Mouse (Mus musculus) testis, adult 2 months (tissue): ENCODE measurements around the gene Defb9. TPM values are rescaled to one million over a fixed set of nuclear protein-coding genes. Genes with fewer than 3 reads are reported as not detected.
"Not testable (repeated sequence)": the region's sequence is repeated elsewhere in the genome, so short reads cannot be mapped to it uniquely, and the experiment has no call there.

Experiments used
- H3K27ac ChIP-seq: fragments of 200-500 bp; 2 replicates; pipeline ENCODE4 v1.5.1; 2012; ENCODE audit warnings: low read depth, low read length; ENCODE audit not compliant: control insufficient read depth, insufficient read depth
- H3K27me3 ChIP-seq: fragments of 200-500 bp; 2 replicates; pipeline ENCODE4 v1.6.1; 2012; ENCODE audit warnings: mild to moderate bottlenecking, low read length, moderate library complexity; ENCODE audit not compliant: control insufficient read depth, insufficient read depth
- H3K36me3 ChIP-seq: fragments of 200-500 bp; 2 replicates; pipeline ENCODE4 v1.6.1; 2012; ENCODE audit warnings: mild to moderate bottlenecking, low read length; ENCODE audit not compliant: control insufficient read depth, insufficient read depth
- H3K4me1 ChIP-seq: fragments of 200-500 bp; 2 replicates; pipeline ENCODE4 v1.6.1; 2012; ENCODE audit warnings: low read length; ENCODE audit not compliant: control insufficient read depth, insufficient read depth
- H3K4me3 ChIP-seq: fragments of 200-500 bp; 2 replicates; pipeline ENCODE4 v1.5.1; 2012; ENCODE audit warnings: low read depth, mild to moderate bottlenecking, low read length, moderate library complexity, mixed read lengths; ENCODE audit not compliant: control insufficient read depth
- CTCF ChIP-seq: fragments of 200-500 bp; IDR thresholded peaks from 2 replicates; pipeline ENCODE4 v1.5.1; 2012; ENCODE audit warnings: low read depth, mild to moderate bottlenecking, inconsistent platforms, low read length, moderate library complexity; ENCODE audit not compliant: control insufficient read depth, insufficient read depth, insufficient replicate concordance
- POLR2A ChIP-seq: fragments of 200-500 bp; IDR thresholded peaks from 2 replicates; pipeline ENCODE4 v1.6.1; 2012; ENCODE audit warnings: low read depth, mild to moderate bottlenecking, inconsistent platforms, low read length, moderate library complexity; ENCODE audit not compliant: control insufficient read depth
- polyA plus RNA-seq: library from polyadenylated mRNA; depleted of rRNA; stranded (reverse); fragments of >200 nt; gene quantifications from 2 replicates; pipeline ENCODE4 v1.2.3, GENCODE M21; 2012; rRNA removed

Defb9 gene
- 5.1 TPM in 1 of 2 replicates, not detected in the other for polyA plus RNA-seq

GRCm38 (mm10) chr8:21885321-21885720 lies at the start of gene Defb9:
TSS of gene Defb9 (minus strand) at chr8:21885421.
- not testable (repeated sequence) for H3K4me3 ChIP-seq, H3K27me3 ChIP-seq, H3K4me1 ChIP-seq, H3K27ac ChIP-seq, H3K36me3 ChIP-seq

- no peaks in the 10 kb centered on the region for H3K36me3 ChIP-seq
- no peak within 1 kb of the TSS for H3K4me3 ChIP-seq
- no peaks in the 10 kb centered on the region for H3K4me1 ChIP-seq
- TF ChIP-seq POLR2A (no peak), CTCF (no peak)
- H3K27me3 ChIP-seq: no peaks in the 10 kb centered on the region
- H3K27ac ChIP-seq: no peak within 1 kb of the TSS
Measured at GRCm38 (mm10) chr8:21932610-21933009, 47.4 kb upstream of the Defb9 start, which contains the start of gene Defb15. TSS of gene Defb15 (minus strand) at chr8:21932710.

- not testable (repeated sequence) for H3K4me1 ChIP-seq, H3K27me3 ChIP-seq, H3K4me3 ChIP-seq, H3K27ac ChIP-seq, H3K36me3 ChIP-seq
Measured at GRCm38 (mm10) chr8:21930754-21931153, 45.5 kb upstream of the Defb9 start.

- Histone ChIP-seq H3K27me3 (no peaks in the 10 kb centered on the region), H3K4me3 (no peak overlapping the region), H3K4me1 (no peaks in the 10 kb centered on the region), H3K36me3 (no peaks in the 10 kb centered on the region), H3K27ac (no peak overlapping the region)
- TF ChIP-seq POLR2A (no peak), CTCF (no peak)
Measured at GRCm38 (mm10) chr8:21915625-21916024, 30.4 kb upstream of the Defb9 start.

GRCm38 (mm10) chr8:21912554-21912953 lies 27.3 kb upstream of the Defb9 start:
- H3K27me3 ChIP-seq: no peaks in the 10 kb centered on the region
- H3K36me3 ChIP-seq: no peaks in the 10 kb centered on the region
- H3K4me3 ChIP-seq: no peak overlapping the region
- no peak overlapping the region for H3K27ac ChIP-seq
- TF ChIP-seq POLR2A (no peak), CTCF (no peak)
- no peaks in the 10 kb centered on the region for H3K4me1 ChIP-seq

GRCm38 (mm10) chr8:21911931-21912330 lies 26.7 kb upstream of the Defb9 start:
- Histone ChIP-seq H3K36me3 (no peaks in the 10 kb centered on the region), H3K4me3 (no peak overlapping the region), H3K27ac (no peak overlapping the region), H3K27me3 (no peaks in the 10 kb centered on the region), H3K4me1 (no peaks in the 10 kb centered on the region)
- TF ChIP-seq POLR2A (no peak), CTCF (no peak)

GRCm38 (mm10) chr8:21906290-21906689 lies 21.1 kb upstream of the Defb9 start, which contains the start of gene Defb11:
TSS of gene Defb11 (minus strand) at chr8:21906412.
- H3K4me3 ChIP-seq: not testable (repeated sequence)

GRCm38 (mm10) chr8:21858586-21858985 lies 26.6 kb downstream of the Defb9 start, which contains the start of gene Defb10:
TSS of gene Defb10 (plus strand) at chr8:21858901.
- not testable (repeated sequence) for H3K4me3 ChIP-seq, H3K36me3 ChIP-seq, H3K27me3 ChIP-seq, H3K4me1 ChIP-seq, H3K27ac ChIP-seq

More at GRCm38 (mm10) chr8:21906290-21906689, 21.1 kb upstream of the Defb9 start, which contains the start of gene Defb11:
- H3K27ac ChIP-seq, H3K27me3 ChIP-seq, H3K4me1 ChIP-seq, H3K36me3 ChIP-seq: not testable (repeated sequence)

Other genes with a start within 250 kb of the Defb9 start
- not detected in 2 replicates for gene Defa17, start 229.6 kb downstream of the Defb9 start, polyA plus RNA-seq
- gene Defa34, start 219.6 kb downstream of the Defb9 start, polyA plus RNA-seq: not detected in 2 replicates
- not detected in 2 replicates for gene AY761184, start 181.8 kb downstream of the Defb9 start, polyA plus RNA-seq
- gene Defa24, start 150.9 kb downstream of the Defb9 start, polyA plus RNA-seq: not detected in 2 replicates
- gene Defb50, start 61.9 kb downstream of the Defb9 start, polyA plus RNA-seq: not detected in 2 replicates
- 37.7 TPM in 1 of 2 replicates, not detected in the other for gene Defb2, start 45.5 kb downstream of the Defb9 start, polyA plus RNA-seq
- 1.4 TPM in 1 of 2 replicates, not detected in the other for gene Defb10, start 26.5 kb downstream of the Defb9 start, polyA plus RNA-seq
- gene Defb11, start 21.0 kb upstream of the Defb9 start, polyA plus RNA-seq: 67.6 TPM in 1 of 2 replicates, not detected in the other
- gene Defb15, start 47.3 kb upstream of the Defb9 start, polyA plus RNA-seq: 2.1 TPM in 1 of 2 replicates, not detected in the other
- gene Defb35, start 52.9 kb upstream of the Defb9 start, polyA plus RNA-seq: not detected in 2 replicates
- not detected in 2 replicates for gene Defb13, start 61.3 kb upstream of the Defb9 start, polyA plus RNA-seq
- gene Fam90a1a, start 73.3 kb upstream of the Defb9 start, polyA plus RNA-seq: 0.07 TPM in 1 of 2 replicates, not detected in the other
- gene Ccdc70, start 84.4 kb upstream of the Defb9 start, polyA plus RNA-seq: 43.4 and 56.2 TPM in 2 replicates
- gene Atp7b, start 174.9 kb upstream of the Defb9 start, polyA plus RNA-seq: 2.9 and 3.1 TPM in 2 replicates
- 4.5 and 5.0 TPM in 2 replicates for gene Alg11, start 175.3 kb upstream of the Defb9 start, polyA plus RNA-seq
- gene Nek5, start 239.6 kb upstream of the Defb9 start, polyA plus RNA-seq: 0.31 and 0.40 TPM in 2 replicates